Mouse (Mus musculus): ENCODE data around the gene 2610528J11Rik.
"Not testable (repeated sequence)": the region's sequence is repeated elsewhere in the genome, so short reads cannot be mapped to it uniquely, and the experiment has no call there.

GRCm38 (mm10) chr4:118507171-118507570, 19.6 kb upstream of the 2610528J11Rik start:
- not testable (repeated sequence) for TF ChIP-seq CTCF (conservative IDR thresholded peaks at IDR 0.05 in 1 of 2, IDR thresholded peaks at IDR 0.05 in 1 of 2; ENCODE audit: low read depth in 2 of 2, low read length in 2 of 2); POLR2A (IDR thresholded peaks at IDR 0.05; ENCODE audit: low read depth, low read length); RCOR1 (conservative IDR thresholded peaks at IDR 0.05; ENCODE audit: low read depth, low read length); POLR2AphosphoS2 (IDR thresholded peaks at IDR 0.05; ENCODE audit: low read depth, low read length); TCF12 (IDR thresholded peaks at IDR 0.05; ENCODE audit: low read depth, low read length)
